Mouse (Mus musculus): ENCODE data around the gene Nr5a1. TPM values are rescaled to one million over a fixed set of nuclear protein-coding genes. Genes with fewer than 3 reads are reported as not detected.

Nr5a1 gene
- total and polyA plus RNA-seq, 2 experiments from 2014 or later = not detected

DNA sequence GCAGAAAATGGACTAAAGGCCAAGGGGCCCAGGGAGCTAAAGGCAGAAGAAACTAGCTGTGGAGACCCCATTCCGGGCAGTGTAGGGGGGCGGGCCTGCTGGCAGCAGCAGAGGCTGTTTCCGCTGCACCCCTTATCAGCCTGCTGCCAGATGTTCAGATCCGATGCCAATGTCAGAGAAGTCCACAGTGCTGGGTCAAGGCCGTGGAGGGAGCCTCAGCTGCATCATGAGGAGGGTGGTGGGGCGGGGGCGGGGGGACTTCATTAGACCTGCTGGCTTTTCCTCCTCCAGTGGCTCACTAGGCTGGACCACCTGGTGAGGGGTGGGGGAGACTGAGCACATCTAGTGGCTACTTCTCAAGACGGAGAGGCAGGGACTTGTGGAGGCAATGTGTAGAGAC is 4.3 kb upstream of the Nr5a1 start:
- WGBS = 42% methylated on average over 8 of the region's 8 CpGs
- no peaks in the 10 kb centered on the region for H3K9me3 ChIP-seq (replicated peaks; ENCODE audit: control insufficient read depth, low read length)
- H3K4me1 ChIP-seq (ENCODE audit: control insufficient read depth, insufficient read depth) = no peaks in the 10 kb centered on the region
- H3K4me3 ChIP-seq (ENCODE audit: low read depth, low read length) = no peak overlapping the region
- H3K27ac ChIP-seq (ENCODE audit: low read depth) = no peak overlapping the region
- ATAC-seq (ENCODE audit: insufficient read depth, low read depth) (no peak), DNase-seq (ENCODE audit: low spot score) (no peak)
- H3K4me2 ChIP-seq (ENCODE audit: low read depth, low read length) = no peak overlapping the region
- TF ChIP-seq EP300 (IDR thresholded peaks at IDR 0.05; ENCODE audit: low read depth) (no peak), CTCF (IDR thresholded peaks at IDR 0.05; ENCODE audit: low read depth) (no peak)
- H3K36me3 ChIP-seq (replicated peaks; ENCODE audit: control insufficient read depth, insufficient read depth, low read length) = no peaks in the 10 kb centered on the region
- peaks cover 12% of the 10 kb centered on the region for H3K27me3 ChIP-seq (ENCODE audit: control insufficient read depth, insufficient read depth, low read length)
- H3K9ac ChIP-seq (replicated peaks; ENCODE audit: low read depth, low read length) = no peak overlapping the region

DNA sequence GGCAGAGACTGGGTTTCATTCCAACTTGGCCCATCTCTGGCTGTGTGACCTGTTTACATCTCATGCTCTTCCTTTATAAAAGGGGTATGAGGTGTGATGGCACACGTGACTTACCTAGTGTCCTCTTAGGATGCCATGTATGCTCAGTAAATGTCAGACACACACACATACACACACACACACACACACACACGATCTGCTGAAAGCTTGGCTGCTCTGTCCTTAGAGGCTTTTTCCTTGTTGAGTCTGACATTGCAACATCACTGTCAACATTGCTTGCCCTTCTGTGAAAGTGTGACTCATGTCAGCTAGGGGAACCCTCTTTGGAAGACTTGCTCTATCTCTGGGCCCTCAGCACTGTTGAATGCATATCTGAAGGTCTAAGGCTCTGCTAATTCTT is 3.1 kb upstream of the Nr5a1 start:
- ATAC-seq (ENCODE audit: insufficient read depth, low read depth) (no peak), DNase-seq (ENCODE audit: low spot score) (no peak)
- no peak overlapping the region for H3K27ac ChIP-seq (ENCODE audit: low read depth)
- H3K4me3 ChIP-seq (ENCODE audit: low read depth, low read length) = no peak overlapping the region
- whole genome bisulfite sequencing = 70% methylated on average over 2 of the region's 2 CpGs
- H3K27me3 ChIP-seq (ENCODE audit: control insufficient read depth, insufficient read depth, low read length) = peaks cover 24% of the 10 kb centered on the region
- TF ChIP-seq EP300 (IDR thresholded peaks at IDR 0.05; ENCODE audit: low read depth) (no peak), CTCF (IDR thresholded peaks at IDR 0.05; ENCODE audit: low read depth) (no peak)
- no peaks in the 10 kb centered on the region for H3K9me3 ChIP-seq (replicated peaks; ENCODE audit: control insufficient read depth, low read length)
- no peaks in the 10 kb centered on the region for H3K36me3 ChIP-seq (replicated peaks; ENCODE audit: control insufficient read depth, insufficient read depth, low read length)
- no peak overlapping the region for H3K4me2 ChIP-seq (ENCODE audit: low read depth, low read length)
- no peaks in the 10 kb centered on the region for H3K4me1 ChIP-seq (ENCODE audit: control insufficient read depth, insufficient read depth)
- no peak overlapping the region for H3K9ac ChIP-seq (replicated peaks; ENCODE audit: low read depth, low read length)

DNA sequence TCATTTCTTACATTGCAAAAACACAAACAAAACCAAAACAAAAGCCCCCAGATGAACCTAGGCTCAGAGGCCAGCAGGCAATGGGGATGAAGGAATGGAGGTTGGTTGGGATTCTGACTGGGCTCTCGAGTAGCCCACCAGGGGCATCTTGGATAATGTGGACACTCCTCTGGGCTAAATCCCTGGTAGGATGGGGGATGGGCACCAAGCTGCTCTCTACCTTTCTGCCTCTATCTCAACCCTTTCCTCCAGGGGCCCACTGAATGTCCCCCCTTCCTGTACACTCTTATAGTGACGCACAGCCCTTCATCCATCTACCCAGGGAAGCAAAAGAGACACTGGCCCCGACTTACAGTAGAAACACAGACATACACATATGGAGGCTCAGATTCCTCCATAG is 746 bp downstream of the Nr5a1 start:
- WGBS = 69% methylated on average over 3 of the region's 3 CpGs
- no peak for DNase-seq (ENCODE audit: low spot score)
- Histone ChIP-seq H3K36me3 (replicated peaks; ENCODE audit: control insufficient read depth, insufficient read depth, low read length) (no peaks in the 10 kb centered on the region), H3K27ac (ENCODE audit: low read depth) (no peak overlapping the region), H3K9ac (replicated peaks; ENCODE audit: low read depth, low read length) (no peak overlapping the region), H3K4me1 (ENCODE audit: control insufficient read depth, insufficient read depth) (no peaks in the 10 kb centered on the region), H3K27me3 (ENCODE audit: control insufficient read depth, insufficient read depth, low read length) (peaks cover 62% of the 10 kb centered on the region), H3K4me3 (ENCODE audit: low read depth, low read length) (no peak overlapping the region), H3K9me3 (replicated peaks; ENCODE audit: control insufficient read depth, low read length) (no peaks in the 10 kb centered on the region), H3K4me2 (ENCODE audit: low read depth, low read length) (no peak overlapping the region)
- ATAC-seq (ENCODE audit: insufficient read depth, low read depth) = no peak
- TF ChIP-seq CTCF (IDR thresholded peaks at IDR 0.05; ENCODE audit: low read depth) (no peak), EP300 (IDR thresholded peaks at IDR 0.05; ENCODE audit: low read depth) (no peak)

- H3K9me3 ChIP-seq (replicated peaks; ENCODE audit: control insufficient read depth, low read length) = no peaks in the 10 kb centered on the region
Observed at GRCm38 (mm10) chr2:38712769-38713125, 1.6 kb downstream of the Nr5a1 start.

GRCm38 (mm10) chr2:38712076-38712768 is 2.1 kb downstream of the Nr5a1 start:
- DNase-seq (ENCODE audit: low spot score) (no peak), ATAC-seq (ENCODE audit: insufficient read depth, low read depth) (no peak)
- TF ChIP-seq CTCF (IDR thresholded peaks at IDR 0.05; ENCODE audit: low read depth) (no peak), EP300 (IDR thresholded peaks at IDR 0.05; ENCODE audit: low read depth) (no peak)
- Histone ChIP-seq H3K27ac (ENCODE audit: low read depth) (no peak overlapping the region), H3K4me3 (ENCODE audit: low read depth, low read length) (peak overlapping the region; percentile 38), H3K4me1 (ENCODE audit: control insufficient read depth, insufficient read depth) (no peaks in the 10 kb centered on the region), H3K36me3 (replicated peaks; ENCODE audit: control insufficient read depth, insufficient read depth, low read length) (no peaks in the 10 kb centered on the region), H3K4me2 (ENCODE audit: low read depth, low read length) (peak overlapping the region; percentile 50), H3K9me3 (replicated peaks; ENCODE audit: control insufficient read depth, low read length) (no peaks in the 10 kb centered on the region), H3K27me3 (ENCODE audit: control insufficient read depth, insufficient read depth, low read length) (peaks cover 73% of the 10 kb centered on the region), H3K9ac (replicated peaks; ENCODE audit: low read depth, low read length) (no peak overlapping the region)
- 11% methylated on average over 42 of the region's 58 CpGs for WGBS

More at GRCm38 (mm10) chr2:38712769-38713125, 1.6 kb downstream of the Nr5a1 start:
- H3K36me3 ChIP-seq (replicated peaks; ENCODE audit: control insufficient read depth, insufficient read depth, low read length) = no peaks in the 10 kb centered on the region
- TF ChIP-seq EP300 (IDR thresholded peaks at IDR 0.05; ENCODE audit: low read depth) = no peak
- TF ChIP-seq CTCF (IDR thresholded peaks at IDR 0.05; ENCODE audit: low read depth) = no peak
- no peak overlapping the region for H3K27ac ChIP-seq (ENCODE audit: low read depth)
- no peak overlapping the region for H3K9ac ChIP-seq (replicated peaks; ENCODE audit: low read depth, low read length)
- no peaks in the 10 kb centered on the region for H3K4me1 ChIP-seq (ENCODE audit: control insufficient read depth, insufficient read depth)
- no peak overlapping the region for H3K4me2 ChIP-seq (ENCODE audit: low read depth, low read length)
- DNase-seq (ENCODE audit: low spot score) = no peak
- 53% methylated on average over 11 of the region's 11 CpGs for WGBS
- no peak overlapping the region for H3K4me3 ChIP-seq (ENCODE audit: low read depth, low read length)
- no peak for ATAC-seq (ENCODE audit: insufficient read depth, low read depth)
- peaks cover 68% of the 10 kb centered on the region for H3K27me3 ChIP-seq (ENCODE audit: control insufficient read depth, insufficient read depth, low read length)

- TF ChIP-seq EP300 (IDR thresholded peaks at IDR 0.05; ENCODE audit: low read depth) = no peak
- no peak for TF ChIP-seq CTCF (IDR thresholded peaks at IDR 0.05; ENCODE audit: low read depth)
- H3K4me2 ChIP-seq (ENCODE audit: low read depth, low read length) = peak overlapping the region; percentile 50
- no peaks in the 10 kb centered on the region for H3K36me3 ChIP-seq (replicated peaks; ENCODE audit: control insufficient read depth, insufficient read depth, low read length)
- H3K27ac ChIP-seq (ENCODE audit: low read depth) = no peak overlapping the region
- no peaks in the 10 kb centered on the region for H3K4me1 ChIP-seq (ENCODE audit: control insufficient read depth, insufficient read depth)
- H3K4me3 ChIP-seq (ENCODE audit: low read depth, low read length) = peak overlapping the region; percentile 38
- WGBS = 2% methylated on average over 40 of the region's 40 CpGs
- H3K27me3 ChIP-seq (ENCODE audit: control insufficient read depth, insufficient read depth, low read length) = peaks cover 81% of the 10 kb centered on the region
- no peak for ATAC-seq (ENCODE audit: insufficient read depth, low read depth)
- no peaks in the 10 kb centered on the region for H3K9me3 ChIP-seq (replicated peaks; ENCODE audit: control insufficient read depth, low read length)
- no peak for DNase-seq (ENCODE audit: low spot score)
- no peak overlapping the region for H3K9ac ChIP-seq (replicated peaks; ENCODE audit: low read depth, low read length)
Observed at GRCm38 (mm10) chr2:38711421-38711861, 2.9 kb downstream of the Nr5a1 start.
